Mouse (Mus musculus) MEL (cell line): ENCODE data around the gene Sema3b. TPM values are rescaled to one million over a fixed set of nuclear protein-coding genes. Genes with fewer than 3 reads are reported as not detected.

ENCODE experiments used
- DNase-seq: peaks from one replicate; pipeline ENCODE4 v3.0.0; 2011; ENCODE audit warnings: low read depth, low spot score
- H3K27ac ChIP-seq: 2 replicates; pipeline ENCODE4 v1.5.1; 2012; ENCODE audit warnings: low read depth, mild to moderate bottlenecking, control low read depth, low read length, moderate library complexity; ENCODE audit not compliant: control insufficient read depth
- H3K27me3 ChIP-seq, 2 experiments: fragments of 150-350 bp in 1 of 2; sonication (generic) in 1 of 2; 2 replicates each; pipeline ENCODE4 v1.6.1; 2012; ENCODE audit warnings: low read length in 2 of 2, mild to moderate bottlenecking in 2 of 2, improper control_type of control experiment in 1 of 2, moderate library complexity in 1 of 2; ENCODE audit not compliant: insufficient read depth in 2 of 2, control insufficient read depth in 1 of 2
- H3K36me3 ChIP-seq, 2 experiments: 2 replicates each; pipeline ENCODE4 v1.6.1; 2012 to 2014; ENCODE audit warnings: low read length in 2 of 2, improper control_type of control experiment in 1 of 2, inconsistent platforms in 1 of 2, mild to moderate bottlenecking in 1 of 2; ENCODE audit not compliant: insufficient read depth in 2 of 2, control insufficient read depth in 1 of 2
- H3K4me1 ChIP-seq, 2 experiments: fragments of 150-350 bp in 1 of 2; sonication (generic) in 1 of 2; 2 replicates each; pipeline ENCODE4 v1.6.1; 2012; ENCODE audit warnings: low read length in 2 of 2, improper control_type of control experiment in 1 of 2, mild to moderate bottlenecking in 1 of 2; ENCODE audit not compliant: insufficient read depth in 2 of 2, control insufficient read depth in 1 of 2
- H3K4me3 ChIP-seq, 2 experiments: fragments of 150-350 bp in 1 of 2; sonication (generic) in 1 of 2; 2 replicates each; pipeline ENCODE4 v1.5.1; 2012; ENCODE audit warnings: low read depth in 2 of 2, low read length in 2 of 2, mild to moderate bottlenecking in 2 of 2, moderate library complexity in 2 of 2, control low read depth in 1 of 2, improper control_type of control experiment in 1 of 2; ENCODE audit not compliant: control insufficient read depth in 1 of 2, insufficient read depth in 1 of 2
- H3K79me2 ChIP-seq: 2 replicates; pipeline ENCODE4 v1.6.1; 2012; ENCODE audit warnings: mild to moderate bottlenecking, low read length, moderate library complexity; ENCODE audit not compliant: control insufficient read depth, poor library complexity, insufficient read depth
- H3K9ac ChIP-seq: 2 replicates; pipeline ENCODE4 v1.6.1; 2012; ENCODE audit warnings: low read depth, mild to moderate bottlenecking, control low read depth, low read length, moderate library complexity; ENCODE audit not compliant: control insufficient read depth, poor library complexity, severe bottlenecking
- H3K9me3 ChIP-seq: fragments of 150-350 bp; sonication (generic); replicated peaks from 2 replicates; pipeline ENCODE4 v1.6.1; 2012; ENCODE audit warnings: mild to moderate bottlenecking, low read length, improper control_type of control experiment, moderate library complexity; ENCODE audit not compliant: insufficient read depth
- CHD2 ChIP-seq: IDR thresholded peaks from 2 replicates; pipeline ENCODE4 v1.6.1; 2011; ENCODE audit warnings: low read length, improper control_type of control experiment
- ELF1 ChIP-seq: IDR thresholded peaks from 2 replicates; pipeline ENCODE4 v1.6.1; 2014; ENCODE audit warnings: low read depth, mild to moderate bottlenecking, inconsistent platforms, low read length, improper control_type of control experiment, moderate library complexity
- EP300 ChIP-seq, 2 experiments: IDR thresholded peaks; 2 replicates each; pipeline ENCODE4 v1.6.1; 2011; ENCODE audit warnings: improper control_type of control experiment in 2 of 2, low read length in 2 of 2, low read depth in 1 of 2, mild to moderate bottlenecking in 1 of 2
- ETS1 ChIP-seq: IDR thresholded peaks from 2 replicates; pipeline ENCODE4 v1.6.1; 2012; ENCODE audit warnings: low read depth, mild to moderate bottlenecking, inconsistent platforms, low read length, improper control_type of control experiment, moderate library complexity
- GATA1 ChIP-seq: IDR thresholded peaks from 2 replicates; pipeline ENCODE4 v1.6.1; 2011; ENCODE audit warnings: low read depth, low read length, improper control_type of control experiment
- HCFC1 ChIP-seq: IDR thresholded peaks from 2 replicates; pipeline ENCODE4 v1.6.1; 2012; ENCODE audit warnings: low read depth, mild to moderate bottlenecking, inconsistent platforms, low read length, improper control_type of control experiment, moderate library complexity
- JUND ChIP-seq: IDR thresholded peaks from 2 replicates; pipeline ENCODE4 v1.6.1; 2011; ENCODE audit warnings: low read depth, mild to moderate bottlenecking, improper control_type of control experiment, low read length
- MAX ChIP-seq: IDR thresholded peaks from 2 replicates; pipeline ENCODE4 v1.6.1; 2011; ENCODE audit warnings: low read length, improper control_type of control experiment
- MAZ ChIP-seq: IDR thresholded peaks from 2 replicates; pipeline ENCODE4 v1.6.1; 2012; ENCODE audit warnings: low read depth, mild to moderate bottlenecking, inconsistent platforms, low read length, improper control_type of control experiment
- MXI1 ChIP-seq: IDR thresholded peaks from 2 replicates; pipeline ENCODE4 v1.6.1; 2011; ENCODE audit warnings: mild to moderate bottlenecking, low read depth, low read length, improper control_type of control experiment
- MYB ChIP-seq: IDR thresholded peaks from 2 replicates; pipeline ENCODE4 v1.6.1; 2011; ENCODE audit warnings: mild to moderate bottlenecking, low read depth, low read length, improper control_type of control experiment
- NELFE ChIP-seq: IDR thresholded peaks from 2 replicates; pipeline ENCODE4 v1.6.1; 2011; ENCODE audit warnings: low read depth, low read length, improper control_type of control experiment
- POLR2A ChIP-seq, 2 experiments: IDR thresholded peaks; 2 replicates each; pipeline ENCODE4 v1.6.1; 2011 to 2012; ENCODE audit warnings: low read length in 2 of 2, mild to moderate bottlenecking in 2 of 2, control low read depth in 1 of 2, improper control_type of control experiment in 1 of 2, low read depth in 1 of 2, moderate library complexity in 1 of 2; ENCODE audit not compliant: control insufficient read depth in 1 of 2, insufficient read depth in 1 of 2, poor library complexity in 1 of 2
- POLR2AphosphoS2 ChIP-seq: IDR thresholded peaks from 2 replicates; pipeline ENCODE4 v1.6.1; 2011; ENCODE audit warnings: low read length, improper control_type of control experiment
- POLR2AphosphoS5 ChIP-seq: IDR thresholded peaks from 2 replicates; pipeline ENCODE4 v1.6.1; 2012; ENCODE audit warnings: low read depth, borderline replicate concordance, mild to moderate bottlenecking, inconsistent platforms, low read length, moderate library complexity, mixed read lengths
- SIN3A ChIP-seq: IDR thresholded peaks from 2 replicates; pipeline ENCODE4 v1.6.1; 2012; ENCODE audit warnings: low read length, improper control_type of control experiment, inconsistent platforms
- TBP ChIP-seq: IDR thresholded peaks from 2 replicates; pipeline ENCODE4 v1.8.0; 2011; ENCODE audit warnings: low read depth, low read length, improper control_type of control experiment
- TCF12 ChIP-seq: IDR thresholded peaks from 2 replicates; pipeline ENCODE4 v1.6.1; 2014; ENCODE audit warnings: low read depth, mild to moderate bottlenecking, inconsistent platforms, low read length, improper control_type of control experiment, moderate library complexity
- UBTF ChIP-seq: IDR thresholded peaks from 2 replicates; pipeline ENCODE4 v1.6.1; 2012; ENCODE audit warnings: low read depth, mild to moderate bottlenecking, inconsistent platforms, low read length, improper control_type of control experiment, moderate library complexity, borderline replicate concordance; ENCODE audit not compliant: insufficient read depth
- ZMIZ1 ChIP-seq: IDR thresholded peaks from 2 replicates; pipeline ENCODE4 v1.6.1; 2012; ENCODE audit warnings: low read depth, mild to moderate bottlenecking, inconsistent platforms, low read length, improper control_type of control experiment, moderate library complexity
- polyA plus RNA-seq, 2 experiments: library from polyadenylated mRNA; stranded (reverse) in 1 of 2; unstranded in 1 of 2; fragments of >175 nt in 1 of 2; fragments of >200 nt in 1 of 2; gene quantifications; 2 replicates each; pipeline versions ENCODE4 v1.2.1 to v1.2.4; 2012; ENCODE audit warnings: low replicate concordance in 2 of 2, low read depth in 1 of 2; ENCODE audit not compliant: insufficient read length in 2 of 2, insufficient read depth in 1 of 2, missing spikeins in 1 of 2
- total RNA-seq: library from RNA; depleted of rRNA; stranded (reverse); fragments of 300-350 nt; gene quantifications from 2 replicates; pipeline ENCODE4 v1.2.3, GENCODE M21; 2012

Sema3b gene
- total and polyA plus RNA-seq, 3 experiments = 0.04 to 0.21 TPM; not detected in 1

GRCm38 (mm10) chr9:107580501-107581317 lies 28.3 kb downstream of the Sema3b start, which contains the start of gene Hyal3:
Hyal3 (plus strand) TSS chr9:107580818.
- peak; percentile 96 for DNase-seq
- Histone ChIP-seq H3K4me3 (peak within 1 kb of the TSS; percentile 81 to 98), H3K4me1 (peaks cover 2 to 32% of the 10 kb centered on the region in 2 experiments; a peak in 3 of 4 replicates), H3K27me3 (no peaks in the 10 kb centered on the region), H3K9ac (peak within 1 kb of the TSS; percentile 78), H3K27ac (peak within 1 kb of the TSS; percentile 98), H3K36me3 (peaks cover 0 to 10% of the 10 kb centered on the region in 2 experiments; a peak in 2 of 4 replicates), H3K79me2 (peaks cover 30% of the 10 kb centered on the region), H3K9me3 (no peaks in the 10 kb centered on the region)
- peak; percentile 52 for TF ChIP-seq MXI1
- TF ChIP-seq CHD2 = no peak
- 0 out of 2 replicates have a peak, but pooled peaks have one; percentile 64 for TF ChIP-seq UBTF
- TF ChIP-seq ZMIZ1 = peak; percentile 74
- peak; percentile 46 for TF ChIP-seq SIN3A
- peak; percentile 80 for TF ChIP-seq HCFC1
- peak; percentile 13 for TF ChIP-seq MAX
- peak; percentile 76 for TF ChIP-seq TBP
- no peak for TF ChIP-seq JUND
- no peak for TF ChIP-seq GATA1
- peak; percentile 57 for TF ChIP-seq TCF12
- TF ChIP-seq MYB = no peak
- peak in 1 of 2 experiments; percentile 40; a peak in 1 of 4 replicates for TF ChIP-seq EP300 (IDR thresholded peaks at IDR 0.05; ENCODE audit: low read depth in 1 of 2, low read length in 2 of 2)
- TF ChIP-seq NELFE = peak; percentile 73
- 0 out of 2 replicates have a peak, but pooled peaks have one; percentile 57 for TF ChIP-seq ELF1
- peak; percentile 95; the same call in 1 of the 2 replicates for TF ChIP-seq MAZ
- TF ChIP-seq POLR2AphosphoS5 = peak; percentile 40; the same call in 1 of the 2 replicates
- TF ChIP-seq ETS1 = peak; percentile 46; the same call in 1 of the 2 replicates
- TF ChIP-seq POLR2A (IDR thresholded peaks at IDR 0.05; ENCODE audit: control insufficient read depth in 1 of 2, insufficient read depth in 1 of 2, low read depth in 1 of 2, low read length in 2 of 2, poor library complexity in 1 of 2) = peak in 1 of 2 experiments; percentile 84; a peak in 3 of 4 replicates
- peak; percentile 64; the same call in 1 of the 2 replicates for TF ChIP-seq POLR2AphosphoS2
